Mouse (Mus musculus) heart, embryonic 13.5 days (tissue): Measurements from ENCODE around the gene Tbx3. TPM values are rescaled to one million over a fixed set of nuclear protein-coding genes. Genes with fewer than 3 reads are reported as not detected.

Source experiments
- ATAC-seq: fragments of 200-750 bp; cut with Nextera tagmentation; 2 replicates; pipeline ENCODE4 v1.8.0; 2017; ENCODE audit warnings: moderate TSS enrichment; ENCODE audit not compliant: insufficient number of reproducible peaks, low FRiP score, low TSS enrichment; ENCODE audit errors: extremely low read depth
- H3K27ac ChIP-seq: fragments of 300-500 bp; sonication (generic); replicated peaks from 2 replicates; pipeline ENCODE4 v1.5.1; 2015; ENCODE audit warnings: moderate library complexity, mild to moderate bottlenecking, inconsistent platforms
- H3K27me3 ChIP-seq: fragments of 300-500 bp; sonication (generic); replicated peaks from 2 replicates; pipeline ENCODE4 v1.6.1; 2015; ENCODE audit warnings: mild to moderate bottlenecking, inconsistent platforms
- H3K36me3 ChIP-seq: fragments of 300-500 bp; sonication (generic); 2 replicates; pipeline ENCODE4 v1.6.1; 2015; ENCODE audit warnings: mild to moderate bottlenecking, inconsistent platforms
- H3K4me1 ChIP-seq: fragments of 300-500 bp; sonication (generic); 2 replicates; pipeline ENCODE4 v1.6.1; 2015; ENCODE audit warnings: inconsistent platforms
- H3K4me2 ChIP-seq: fragments of 300-500 bp; sonication (generic); 2 replicates; pipeline ENCODE4 v1.6.1; 2015; ENCODE audit warnings: inconsistent platforms, mild to moderate bottlenecking, moderate library complexity
- H3K4me3 ChIP-seq: fragments of 300-500 bp; sonication (generic); 2 replicates; pipeline ENCODE4 v1.5.1; 2015; ENCODE audit warnings: moderate library complexity, mild to moderate bottlenecking, inconsistent platforms
- H3K9ac ChIP-seq: fragments of 300-500 bp; sonication (generic); 2 replicates; pipeline ENCODE4 v1.6.1; 2015; ENCODE audit warnings: inconsistent platforms, mild to moderate bottlenecking, moderate library complexity
- H3K9me3 ChIP-seq: fragments of 300-500 bp; sonication (generic); 2 replicates; pipeline ENCODE4 v1.6.1; 2016; ENCODE audit warnings: inconsistent platforms
- WGBS: fragments of 180-500 bp; shearing (Covaris S2); methylation state at CpG from one replicate; pipeline ENCODE4 v1.1.7; 2015; ENCODE audit warnings: mixed read lengths; 5-methylcytosine and 5-hydroxymethylcytosine counted together
- polyA plus RNA-seq: library from polyadenylated mRNA; unstranded; fragments of >200 nt; fragmentation: Nextera tagmentation; extraction: Ambion mirVana; gene quantifications from 2 replicates; pipeline ENCODE4 v1.2.1, GENCODE M21; 2015

Gene Tbx3
- polyA plus RNA-seq, 1 experiment from 2014 or later = 12.8 TPM

- Histone ChIP-seq H3K9ac (no peak overlapping the region), H3K4me1 (peaks cover 17% of the 10 kb centered on the region), H3K4me3 (no peak overlapping the region), H3K27me3 (peaks cover 97% of the 10 kb centered on the region), H3K36me3 (no peaks in the 10 kb centered on the region), H3K4me2 (no peak overlapping the region), H3K9me3 (no peaks in the 10 kb centered on the region), H3K27ac (no peak overlapping the region)
- 45% methylated on average over 3 of the region's 3 CpGs for WGBS
- no peak for ATAC-seq
Measured at GRCm38 (mm10) chr5:119688306-119688705, 17.8 kb downstream of the Tbx3 start.

- Histone ChIP-seq H3K4me2 (no peak overlapping the region), H3K4me1 (peaks cover 17% of the 10 kb centered on the region), H3K9ac (no peak overlapping the region), H3K27ac (no peak overlapping the region), H3K36me3 (no peaks in the 10 kb centered on the region), H3K9me3 (no peaks in the 10 kb centered on the region), H3K4me3 (no peak overlapping the region), H3K27me3 (peaks cover 92% of the 10 kb centered on the region)
- WGBS = 29% methylated on average over 8 of the region's 8 CpGs
- no peak for ATAC-seq
Measured at GRCm38 (mm10) chr5:119688914-119689420, 18.5 kb downstream of the Tbx3 start.

- 56% methylated on average over 3 of the region's 3 CpGs for WGBS
- Histone ChIP-seq H3K9ac (no peak overlapping the region), H3K4me2 (no peak overlapping the region), H3K4me1 (peaks cover 17% of the 10 kb centered on the region), H3K36me3 (no peaks in the 10 kb centered on the region), H3K27ac (no peak overlapping the region), H3K27me3 (peaks cover 92% of the 10 kb centered on the region), H3K9me3 (no peaks in the 10 kb centered on the region), H3K4me3 (no peak overlapping the region)
- ATAC-seq = no peak
Measured at GRCm38 (mm10) chr5:119689501-119689900, 19.0 kb downstream of the Tbx3 start.

- Histone ChIP-seq H3K9ac (no peak overlapping the region), H3K4me1 (peaks cover 9% of the 10 kb centered on the region), H3K4me3 (no peak overlapping the region), H3K4me2 (no peak overlapping the region), H3K36me3 (no peaks in the 10 kb centered on the region), H3K27ac (no peak overlapping the region), H3K27me3 (peaks cover 85% of the 10 kb centered on the region), H3K9me3 (no peaks in the 10 kb centered on the region)
- no peak for ATAC-seq
- WGBS = under 1% methylated on average over 13 of the region's 13 CpGs
Measured at GRCm38 (mm10) chr5:119691075-119691474, 20.6 kb downstream of the Tbx3 start.

GRCm38 (mm10) chr5:119692425-119692824 is 22.0 kb downstream of the Tbx3 start:
- WGBS = 26% methylated on average over 6 of the region's 6 CpGs
- no peaks in the 10 kb centered on the region for H3K9me3 ChIP-seq
- H3K36me3 ChIP-seq = no peaks in the 10 kb centered on the region
- H3K27ac ChIP-seq = no peak overlapping the region
- no peak overlapping the region for H3K4me3 ChIP-seq
- no peak overlapping the region for H3K4me2 ChIP-seq
- H3K27me3 ChIP-seq = peaks cover 72% of the 10 kb centered on the region
- H3K9ac ChIP-seq = no peak overlapping the region
- 0 out of 2 replicates have a peak, but pooled peaks cover 1% of the 10 kb centered on the region for H3K4me1 ChIP-seq
- no peak for ATAC-seq

- Histone ChIP-seq H3K27ac (no peak overlapping the region), H3K27me3 (peaks cover 47% of the 10 kb centered on the region), H3K9ac (no peak overlapping the region), H3K4me1 (no peaks in the 10 kb centered on the region), H3K4me3 (no peak overlapping the region), H3K4me2 (no peak overlapping the region), H3K36me3 (no peaks in the 10 kb centered on the region), H3K9me3 (no peaks in the 10 kb centered on the region)
- ATAC-seq = no peak
- 47% methylated on average over 8 of the region's 8 CpGs for WGBS
Measured at GRCm38 (mm10) chr5:119694914-119695313, 24.4 kb downstream of the Tbx3 start.

GRCm38 (mm10) chr5:119703031-119703430 is 32.6 kb downstream of the Tbx3 start:
- Histone ChIP-seq H3K27me3 (peaks cover 50% of the 10 kb centered on the region), H3K4me2 (no peak overlapping the region), H3K36me3 (no peaks in the 10 kb centered on the region), H3K9ac (no peak overlapping the region), H3K27ac (no peak overlapping the region), H3K4me1 (0 out of 2 replicates have a peak, but pooled peaks cover 5% of the 10 kb centered on the region), H3K9me3 (no peaks in the 10 kb centered on the region), H3K4me3 (no peak overlapping the region)
- WGBS = 63% methylated on average over 1 of the region's 1 CpGs
- ATAC-seq = no peak

GRCm38 (mm10) chr5:119704900-119705299 is 34.4 kb downstream of the Tbx3 start:
- 59% methylated on average over 7 of the region's 7 CpGs for WGBS
- H3K4me3 ChIP-seq = no peak overlapping the region
- H3K27me3 ChIP-seq = peaks cover 67% of the 10 kb centered on the region
- H3K4me2 ChIP-seq = no peak overlapping the region
- H3K9ac ChIP-seq = no peak overlapping the region
- no peaks in the 10 kb centered on the region for H3K9me3 ChIP-seq
- 0 out of 2 replicates have a peak, but pooled peaks cover 5% of the 10 kb centered on the region for H3K4me1 ChIP-seq
- no peak for ATAC-seq
- H3K36me3 ChIP-seq = no peaks in the 10 kb centered on the region
- no peak overlapping the region for H3K27ac ChIP-seq

GRCm38 (mm10) chr5:119706467-119706866 is 36.0 kb downstream of the Tbx3 start:
- peak overlapping the region; percentile 72 for H3K9ac ChIP-seq
- H3K9me3 ChIP-seq = no peaks in the 10 kb centered on the region
- 0 out of 2 replicates have a peak, but pooled peaks cover 5% of the 10 kb centered on the region for H3K4me1 ChIP-seq
- peak overlapping the region; percentile 60 for H3K4me2 ChIP-seq
- no peak for ATAC-seq
- H3K36me3 ChIP-seq = no peaks in the 10 kb centered on the region
- H3K27ac ChIP-seq = no peak overlapping the region
- peaks cover 79% of the 10 kb centered on the region for H3K27me3 ChIP-seq
- under 1% methylated on average over 17 of the region's 17 CpGs for WGBS
- peak overlapping the region; percentile 34 for H3K4me3 ChIP-seq

GRCm38 (mm10) chr5:119708850-119709585 is 38.5 kb downstream of the Tbx3 start:
- peaks cover 76% of the 10 kb centered on the region for H3K27me3 ChIP-seq

GRCm38 (mm10) chr5:119709826-119710559 is 39.5 kb downstream of the Tbx3 start:
- H3K36me3 ChIP-seq = no peaks in the 10 kb centered on the region
- H3K4me1 ChIP-seq = peaks cover 5% of the 10 kb centered on the region; the same call in 1 of the 2 replicates
- no peak overlapping the region for H3K4me3 ChIP-seq
- 28% methylated on average over 18 of the region's 18 CpGs for WGBS
- H3K4me2 ChIP-seq = no peak overlapping the region
- H3K9ac ChIP-seq = no peak overlapping the region
- no peak overlapping the region for H3K27ac ChIP-seq
- no peak for ATAC-seq
- peaks cover 68% of the 10 kb centered on the region for H3K27me3 ChIP-seq
- H3K9me3 ChIP-seq = no peaks in the 10 kb centered on the region

More at GRCm38 (mm10) chr5:119708850-119709585, 38.5 kb downstream of the Tbx3 start:
- Histone ChIP-seq H3K4me1 (peaks cover 5% of the 10 kb centered on the region; the same call in 1 of the 2 replicates), H3K27ac (no peak overlapping the region), H3K4me3 (no peak overlapping the region), H3K9me3 (no peaks in the 10 kb centered on the region), H3K36me3 (no peaks in the 10 kb centered on the region), H3K4me2 (no peak overlapping the region), H3K9ac (no peak overlapping the region)
- 80% methylated on average over 14 of the region's 14 CpGs for WGBS
- no peak for ATAC-seq
